Mouse (Mus musculus): ENCODE results near the gene Otulin. TPM values are rescaled to one million over a fixed set of nuclear protein-coding genes. Genes with fewer than 3 reads are reported as not detected.

Gene Otulin
- polyA plus RNA-seq, 1 experiment: 26.0 TPM

DNA sequence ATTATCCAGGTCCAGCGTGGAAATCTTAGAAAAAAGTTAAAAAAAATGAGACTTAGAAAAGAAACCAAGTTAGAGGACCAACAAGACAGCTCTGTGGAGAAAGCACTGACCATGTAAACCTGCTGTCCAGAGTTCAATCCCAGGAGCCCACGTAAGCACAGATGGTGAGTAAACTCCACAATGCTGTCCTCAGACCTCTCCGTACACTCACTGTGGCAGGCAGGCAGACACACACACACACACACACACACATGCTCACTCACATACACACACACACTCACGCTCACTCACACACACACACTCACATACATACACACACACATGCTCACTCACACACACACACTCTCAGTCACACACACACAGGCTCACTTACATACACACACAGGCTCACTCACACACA, 17.2 kb downstream of the Otulin start:
- DNase-seq (ENCODE audit: low spot score): no peak

DNA sequence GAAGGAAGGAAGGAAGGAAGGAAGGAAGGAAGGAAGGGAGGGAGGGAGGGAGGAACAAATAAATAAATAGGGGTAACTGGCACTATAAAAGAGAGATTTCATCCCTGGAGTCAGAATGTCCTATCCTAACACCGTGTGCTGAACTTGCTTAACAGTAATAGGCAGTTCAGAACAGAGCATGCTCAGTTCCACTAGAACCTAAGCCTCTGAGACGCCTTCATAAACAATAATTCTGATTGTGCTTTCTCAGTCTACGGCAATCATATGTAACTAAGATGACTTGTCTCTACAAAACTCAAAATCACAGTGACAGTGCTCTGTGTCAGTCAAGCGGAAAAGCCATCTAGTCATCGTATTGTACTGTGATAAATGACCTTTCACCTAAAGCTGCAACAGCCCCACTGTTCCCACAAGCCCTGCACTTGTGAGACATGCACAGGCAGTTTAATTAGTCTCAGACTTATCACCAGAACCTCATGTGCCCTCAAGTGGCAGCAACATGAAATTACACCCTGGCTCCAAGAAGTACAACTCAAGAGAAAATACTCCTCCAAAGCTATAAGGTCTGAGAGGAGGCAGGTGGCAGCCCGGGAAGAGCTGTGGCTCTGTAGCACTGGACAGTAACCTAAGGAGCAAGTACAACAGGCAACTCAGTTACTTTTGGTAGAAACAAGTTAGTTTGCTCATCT, 17.8 kb downstream of the Otulin start:
- DNase-seq (ENCODE audit: low spot score): no peak

DNA sequence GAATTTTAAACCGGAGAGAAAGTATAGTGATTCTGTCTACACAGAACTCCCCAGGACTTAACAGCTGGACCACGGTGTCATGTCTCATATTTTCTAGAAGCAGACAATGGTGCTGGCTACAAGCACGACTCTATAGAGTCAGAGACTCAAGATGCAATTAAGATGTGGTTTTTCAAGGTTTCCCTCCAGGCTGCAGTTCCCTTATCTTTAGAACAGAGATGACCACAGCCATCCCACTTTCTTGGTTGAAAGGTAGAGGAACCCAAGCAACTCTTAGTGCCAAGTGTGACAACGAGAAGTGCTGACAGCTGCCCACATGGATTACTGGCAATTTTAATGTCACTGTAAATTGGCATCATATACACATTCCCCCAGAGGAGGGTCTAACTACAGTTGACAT, 20.9 kb downstream of the Otulin start:
- DNase-seq (ENCODE audit: low spot score): no peak

DNA sequence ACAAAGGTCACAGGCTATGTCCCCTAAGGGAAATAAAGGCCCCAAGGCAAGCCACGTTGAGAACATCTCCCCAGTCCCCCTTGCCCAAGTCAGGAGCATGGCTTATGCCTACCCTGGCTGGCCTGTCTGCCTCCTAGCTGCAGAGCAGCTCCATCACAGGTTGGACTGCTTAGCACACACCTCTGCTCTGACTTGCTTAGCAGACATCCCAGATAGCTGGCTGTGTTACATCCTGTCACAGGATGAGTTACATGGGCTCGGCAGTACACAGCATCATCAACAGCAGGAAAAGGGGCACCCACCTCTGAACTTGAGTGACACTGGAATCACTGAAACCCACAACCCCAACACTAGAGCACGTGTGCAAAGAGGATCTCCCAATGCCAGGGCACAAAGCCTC, 25.2 kb downstream of the Otulin start:
- no peak for DNase-seq (ENCODE audit: low spot score)

DNA sequence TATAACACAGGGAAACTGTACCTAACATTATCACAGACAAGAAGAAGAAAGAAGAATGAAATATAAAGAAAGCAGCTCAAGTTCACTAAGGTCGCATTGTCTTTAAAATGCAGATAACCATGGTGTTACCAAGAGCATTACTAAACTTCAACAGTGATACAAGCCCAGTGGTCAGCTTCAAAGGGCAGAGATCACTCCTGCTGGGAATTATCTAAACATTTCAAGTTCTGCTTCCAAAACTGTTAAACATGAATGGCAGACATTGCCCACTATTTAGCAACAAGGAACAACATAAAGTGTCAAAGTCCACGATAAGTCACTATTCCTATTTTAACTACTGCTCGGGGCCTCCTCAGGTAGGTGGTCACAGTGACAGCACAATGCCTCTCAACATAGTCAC, 25.9 kb downstream of the Otulin start:
- DNase-seq (ENCODE audit: low spot score): no peak

DNA sequence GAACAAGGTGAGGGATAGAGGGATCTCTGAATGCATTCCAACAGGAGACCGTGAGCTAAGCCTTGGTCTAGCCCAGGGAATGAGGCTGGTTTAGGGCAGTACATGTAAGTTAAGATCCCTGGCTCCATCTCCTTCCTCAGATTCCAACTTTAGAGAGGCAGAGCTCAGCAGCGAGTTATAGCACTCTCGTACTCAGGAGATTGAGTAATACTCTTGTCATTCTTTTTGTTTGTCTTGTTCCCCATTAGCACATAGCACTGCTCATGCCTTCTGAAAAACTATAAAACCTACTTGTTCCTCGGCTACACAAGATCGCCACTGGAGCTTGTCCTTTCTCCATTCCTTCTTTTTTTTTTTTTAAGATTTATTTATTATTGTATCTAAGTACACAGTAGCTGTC, 30.0 kb downstream of the Otulin start:
- DNase-seq (ENCODE audit: low spot score): no peak

DNA sequence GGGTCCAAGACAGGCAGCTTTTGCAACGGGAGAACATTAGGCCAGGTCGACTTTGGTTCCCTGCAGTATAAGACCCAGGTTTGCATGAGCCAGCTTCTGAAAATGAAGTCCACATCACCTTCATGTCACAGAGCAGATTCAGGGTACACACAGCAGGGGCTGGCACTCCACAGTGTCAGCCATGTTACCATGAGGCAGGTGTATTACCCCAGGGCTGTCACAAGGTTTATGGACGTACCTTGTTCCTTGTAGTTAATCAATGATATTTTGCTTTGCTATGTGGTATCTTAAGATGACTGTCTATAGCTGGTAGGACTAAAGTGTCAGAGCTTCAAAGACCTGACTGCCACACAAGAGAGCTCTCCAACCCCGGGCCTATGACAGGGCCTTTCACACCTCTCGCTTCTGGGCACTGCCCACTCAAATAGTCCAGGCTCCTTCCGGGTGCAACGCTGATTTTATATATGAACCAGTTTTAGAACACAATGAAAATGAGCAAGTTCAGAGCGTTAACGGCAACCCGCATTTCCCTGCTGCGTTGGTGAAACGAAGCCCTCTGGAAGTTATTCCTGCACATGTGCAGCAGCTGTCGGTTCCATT, 31.6 kb downstream of the Otulin start:
- DNase-seq (ENCODE audit: low spot score): no peak

DNA sequence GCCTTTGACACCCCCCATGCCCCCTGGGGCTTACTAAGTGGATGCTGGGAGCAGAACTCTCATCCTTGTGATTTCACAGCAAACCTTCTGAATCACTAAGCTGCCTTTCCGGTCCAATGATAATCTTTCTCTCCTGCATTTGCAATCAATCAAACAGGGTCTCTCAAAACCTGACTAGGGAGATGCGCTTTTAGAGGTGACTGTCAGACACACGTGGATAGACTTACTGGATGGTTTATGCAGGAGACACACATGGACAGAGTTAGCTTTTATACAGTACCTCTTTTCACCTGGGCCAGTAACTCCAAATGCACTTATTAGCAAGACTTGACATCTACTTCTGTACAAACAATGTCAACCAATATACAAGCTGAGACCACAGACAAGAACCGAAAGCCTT, 33.0 kb downstream of the Otulin start:
- no peak for DNase-seq (ENCODE audit: low spot score)

DNA sequence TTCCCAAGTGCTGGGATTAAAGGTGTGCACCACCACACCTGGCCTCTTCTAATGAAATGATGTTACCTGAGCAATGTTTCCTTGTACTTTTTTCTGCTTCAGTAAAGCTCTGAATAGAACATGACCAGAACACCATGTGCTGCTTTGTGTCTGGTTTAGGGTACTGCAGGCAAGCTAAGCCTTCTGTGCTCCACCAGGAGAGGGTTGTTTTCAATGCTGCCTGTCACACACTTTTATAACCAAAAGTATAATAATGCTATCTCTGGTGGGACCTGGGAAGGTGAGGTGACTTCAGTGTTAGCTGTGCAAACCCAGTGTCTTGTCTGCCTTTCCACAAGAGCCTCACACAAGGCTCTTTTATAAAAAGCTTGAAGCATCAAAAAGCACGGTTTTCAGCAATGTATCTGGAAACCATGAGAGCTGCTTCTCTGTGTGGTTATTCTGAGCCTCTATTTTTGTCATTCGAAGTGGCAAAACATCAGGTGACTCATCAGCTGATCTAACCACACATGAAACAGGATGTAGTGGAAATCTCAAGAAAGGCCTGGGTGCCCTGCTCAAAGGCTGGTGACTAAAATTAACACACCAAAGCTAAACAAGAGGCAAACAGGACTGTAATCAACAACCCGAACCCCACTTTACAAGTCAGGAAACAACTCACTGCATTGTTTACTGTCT, 33.9 kb downstream of the Otulin start:
- DNase-seq (ENCODE audit: low spot score): no peak

DNA sequence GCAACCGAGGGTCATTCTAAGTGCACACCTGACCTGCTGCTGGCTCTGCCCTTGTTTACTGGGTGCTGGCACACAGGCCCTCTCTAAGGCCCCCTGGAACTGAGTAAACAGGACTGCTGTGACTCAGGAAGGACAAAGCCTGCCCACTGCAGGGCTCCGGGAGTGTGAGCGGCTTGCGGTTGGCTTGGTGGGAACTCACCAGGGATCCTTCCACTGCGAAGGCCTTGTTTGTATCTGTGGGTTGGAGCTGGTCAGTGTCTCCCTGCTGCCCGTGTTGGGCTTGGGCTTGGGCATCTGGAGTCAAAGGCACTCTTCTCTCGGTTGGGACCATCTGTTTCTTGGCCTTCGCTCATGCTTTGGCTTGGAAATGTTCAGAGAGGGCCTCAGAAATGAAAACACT, 34.9 kb downstream of the Otulin start:
- no peak for DNase-seq (ENCODE audit: low spot score)

DNA sequence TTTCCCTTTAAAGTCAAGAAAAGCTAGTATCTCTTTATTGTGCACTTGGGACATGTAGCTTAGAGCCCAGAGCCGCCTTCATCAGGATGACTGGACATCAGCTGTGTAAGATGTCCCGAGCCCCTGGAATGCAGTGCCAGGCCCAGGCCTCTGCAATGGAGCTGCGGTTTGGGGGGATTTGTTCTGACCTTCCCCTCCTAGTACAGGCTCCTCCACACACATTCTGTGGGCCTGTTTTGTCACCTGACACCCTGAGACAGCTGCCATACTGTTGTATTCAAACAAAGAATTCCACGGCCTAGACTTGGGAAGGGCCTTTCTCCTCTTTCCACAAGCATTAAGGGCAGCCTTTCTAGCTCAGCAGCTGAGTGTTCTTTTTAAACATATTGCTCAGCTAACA, 35.5 kb downstream of the Otulin start:
- DNase-seq (ENCODE audit: low spot score): no peak

DNA sequence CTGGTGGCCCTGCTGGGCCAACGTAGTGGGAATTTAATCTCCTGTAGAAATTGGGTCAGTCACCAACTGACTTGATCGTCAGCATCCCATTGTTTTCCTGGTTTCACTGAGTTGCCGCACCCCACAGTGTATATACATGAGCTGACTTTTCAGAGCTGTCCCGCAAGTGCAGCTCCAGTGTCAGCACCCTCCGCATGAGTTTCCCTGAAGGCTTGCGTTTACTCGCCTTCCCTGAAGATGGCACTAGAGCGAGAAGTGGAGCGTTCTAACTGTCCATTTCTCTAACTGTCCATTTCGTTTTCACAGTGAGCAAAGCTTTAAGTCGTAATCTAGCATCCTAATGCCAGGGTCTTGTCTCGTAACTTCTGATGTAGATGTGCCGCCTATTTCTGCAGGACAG, 36.8 kb downstream of the Otulin start:
- no peak for DNase-seq (ENCODE audit: low spot score)

DNA sequence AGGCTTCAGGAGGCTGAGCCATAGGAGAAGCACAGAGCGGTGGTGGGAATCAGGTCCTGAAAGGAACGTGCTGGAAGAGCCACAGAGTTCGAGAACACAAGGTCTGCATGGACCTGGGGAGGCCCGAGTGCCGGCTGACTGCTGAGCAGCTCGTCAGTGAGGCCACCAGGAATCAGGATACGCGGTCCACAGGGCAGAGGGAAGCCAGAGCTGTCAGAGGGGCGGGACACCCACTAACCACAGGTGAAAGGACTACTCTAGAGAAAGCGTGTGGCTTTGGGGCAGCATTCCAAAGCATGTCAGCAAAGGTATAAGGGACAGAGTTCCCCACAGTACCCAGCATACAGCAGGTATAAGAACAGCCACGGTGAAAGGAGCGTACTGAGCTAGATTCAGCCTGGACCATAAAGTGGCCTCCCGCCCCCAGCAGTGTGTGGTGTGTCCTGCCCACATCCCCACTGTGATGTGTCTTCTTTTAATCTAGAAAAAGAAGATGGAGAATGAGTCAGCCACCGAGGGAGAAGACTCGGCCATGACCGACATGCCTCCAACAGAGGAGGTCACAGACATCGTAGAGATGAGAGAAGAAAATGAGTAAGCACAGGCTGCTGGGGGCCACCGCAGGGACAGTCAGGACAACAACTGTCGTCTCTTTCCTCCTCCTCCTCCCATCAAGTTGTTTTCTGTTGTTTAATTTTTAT, 37.7 kb downstream of the Otulin start:
- no peak for DNase-seq (ENCODE audit: low spot score)

DNA sequence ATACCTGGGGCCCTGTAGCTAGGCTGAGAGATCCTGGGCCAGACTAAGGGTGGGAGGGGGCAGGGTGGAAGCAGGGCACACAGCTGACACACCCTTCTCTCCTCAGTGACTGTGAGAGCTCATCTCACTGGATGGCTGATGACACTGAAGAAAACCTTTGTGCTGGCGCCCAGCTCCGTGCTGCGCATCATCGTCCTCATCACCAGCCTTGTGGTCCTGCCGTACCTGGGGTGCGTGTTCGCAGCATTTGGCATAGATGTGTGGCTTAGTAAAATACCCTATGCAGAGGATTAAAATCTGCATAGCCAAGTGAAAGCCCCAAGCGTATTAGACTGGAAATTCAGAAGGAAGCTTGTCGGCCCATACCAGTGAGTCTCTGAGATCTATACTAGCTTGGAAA, 39.7 kb downstream of the Otulin start:
- DNase-seq (ENCODE audit: low spot score): no peak

DNA sequence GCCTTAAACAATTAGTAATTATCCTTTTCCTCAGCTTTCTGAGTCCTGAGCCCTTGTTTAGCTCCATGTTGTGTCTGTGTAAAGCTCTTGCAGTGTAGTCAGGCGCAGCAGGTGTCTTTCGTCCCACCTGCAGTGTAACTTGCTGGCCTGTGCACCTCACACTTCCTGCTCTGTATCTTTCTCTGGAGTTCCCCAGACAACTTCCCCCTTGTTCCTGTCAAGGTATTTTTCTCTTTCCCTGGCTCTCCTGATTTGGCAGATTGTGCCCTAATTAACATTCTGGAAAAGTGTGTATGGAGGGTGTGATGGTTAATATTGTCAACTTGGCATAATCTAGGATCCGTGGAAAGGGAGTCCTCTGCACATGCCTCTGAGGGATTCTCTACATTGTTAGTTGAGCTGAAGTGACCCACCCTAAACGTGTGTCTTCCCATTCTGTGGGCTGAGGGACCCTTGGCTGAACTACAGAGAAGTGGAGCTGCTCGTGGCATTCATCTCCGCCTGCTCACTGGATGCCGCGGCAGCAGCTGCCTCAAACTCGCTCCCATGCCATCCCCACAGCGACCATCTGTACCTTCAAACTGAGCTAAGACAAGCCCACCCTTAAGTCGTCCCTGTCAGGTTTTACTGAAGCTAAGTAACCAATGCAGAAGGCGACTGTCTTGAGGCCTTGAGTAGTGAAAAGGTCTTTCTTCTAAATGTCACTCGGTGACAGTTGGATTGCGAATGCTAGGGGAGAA, 42.2 kb downstream of the Otulin start:
- DNase-seq (ENCODE audit: low spot score): no peak

DNA sequence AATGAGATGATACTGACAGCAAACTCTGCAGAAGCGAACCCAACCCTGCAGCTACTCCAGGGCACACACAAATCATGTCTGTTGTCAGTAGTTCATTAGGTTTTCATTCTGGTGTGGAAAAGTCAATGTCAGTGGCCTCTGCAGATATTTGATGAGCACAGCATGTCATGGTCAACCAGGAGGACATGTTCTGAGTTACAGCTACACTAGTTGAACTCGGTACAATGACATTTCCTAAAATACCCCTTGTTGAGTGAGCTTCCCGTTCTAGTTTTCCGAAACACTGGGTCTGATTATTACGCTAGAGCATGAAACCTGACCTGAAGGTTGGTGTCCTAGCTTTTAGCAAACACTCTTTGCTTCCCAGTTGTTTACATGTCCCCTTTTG, 44.4 kb downstream of the Otulin start:
- no peak for DNase-seq (ENCODE audit: low spot score)

DNA sequence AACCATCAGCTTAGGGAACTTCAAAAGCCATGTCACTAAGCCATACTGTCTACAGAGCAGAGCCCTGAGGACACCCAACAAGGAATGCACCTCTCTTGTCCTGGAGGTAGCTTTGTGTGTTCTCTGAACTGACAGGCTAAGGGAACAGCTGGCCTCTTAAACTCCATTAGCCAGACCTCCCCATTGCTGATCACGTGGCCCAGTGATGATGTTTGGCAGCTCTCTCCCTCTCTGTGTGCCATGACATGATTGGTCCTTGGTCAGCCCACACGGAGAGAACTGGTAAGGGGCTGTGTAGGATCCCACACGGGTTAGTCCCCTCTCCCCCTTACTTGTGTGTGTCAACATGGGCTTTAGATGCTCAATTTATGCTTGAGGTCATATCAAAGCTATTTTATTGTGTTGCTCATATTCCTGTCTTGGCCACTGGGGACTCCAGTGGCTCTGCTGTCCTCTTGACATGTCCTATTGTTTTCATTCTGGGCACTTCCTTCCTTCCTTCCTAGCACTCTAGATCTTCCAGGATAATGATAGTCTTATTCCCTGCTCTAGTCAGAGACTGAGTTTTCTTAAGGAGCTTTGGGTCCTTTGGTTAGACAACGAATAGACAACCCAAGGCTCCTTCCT, 44.9 kb downstream of the Otulin start:
- no peak for DNase-seq (ENCODE audit: low spot score)

DNA sequence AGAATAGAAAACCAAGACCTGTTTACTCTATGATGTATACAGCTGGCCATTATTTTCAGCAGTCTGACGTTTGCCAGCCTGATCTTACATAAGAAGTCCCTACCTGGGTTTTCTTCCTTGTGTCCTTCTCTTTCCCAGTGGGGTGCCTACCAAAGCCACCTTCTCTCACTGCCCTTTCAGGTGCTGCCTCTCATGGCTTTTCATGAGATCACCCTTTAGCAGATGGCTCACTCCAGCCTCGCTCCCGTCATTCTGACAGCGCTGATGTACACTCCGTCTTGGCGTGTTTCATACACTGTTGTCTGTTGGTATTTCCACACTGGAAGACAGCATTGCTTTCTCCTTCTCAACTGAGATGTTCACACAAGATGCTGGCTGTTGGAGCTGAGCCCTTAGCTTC, 46.9 kb downstream of the Otulin start:
- DNase-seq (ENCODE audit: low spot score): no peak

DNA sequence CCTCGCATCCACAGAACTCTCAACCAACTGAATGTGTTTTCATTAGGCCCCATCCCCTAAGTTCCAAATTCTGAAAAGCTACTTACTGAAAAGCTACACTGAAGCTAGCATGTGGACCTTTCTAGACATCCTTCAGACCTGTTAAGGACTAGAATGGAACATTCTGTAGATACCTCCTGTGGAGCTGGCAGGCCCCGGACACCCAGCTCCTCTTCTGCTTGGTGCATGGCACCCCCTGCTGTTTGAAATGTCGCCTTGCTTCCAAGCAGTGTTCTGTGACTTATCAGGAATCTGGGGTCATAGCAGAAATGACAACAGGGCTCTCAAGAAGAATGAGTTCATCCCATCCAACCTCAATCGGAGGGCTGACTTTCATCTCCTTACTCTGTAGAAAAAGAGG, 47.5 kb downstream of the Otulin start:
- DNase-seq (ENCODE audit: low spot score): no peak

DNA sequence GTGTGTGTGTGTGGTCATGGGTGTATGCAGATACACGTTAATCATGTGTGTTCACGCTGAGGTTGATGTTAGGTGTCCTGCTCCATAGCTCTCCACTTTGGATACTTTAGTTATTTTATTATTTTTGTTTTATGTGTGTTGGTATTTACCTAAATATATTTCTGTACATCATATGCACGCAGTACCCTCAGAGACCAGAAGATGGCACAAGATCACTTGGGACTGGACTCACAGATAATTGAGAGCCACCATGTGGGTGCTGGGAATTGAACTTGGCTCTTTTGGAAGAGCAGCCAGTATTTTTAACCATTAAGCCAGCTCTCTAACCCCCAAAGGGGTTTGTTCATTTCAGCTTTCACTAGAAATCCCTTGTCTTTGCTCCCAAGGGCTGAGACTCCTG, 48.1 kb downstream of the Otulin start:
- DNase-seq (ENCODE audit: low spot score): no peak

DNA sequence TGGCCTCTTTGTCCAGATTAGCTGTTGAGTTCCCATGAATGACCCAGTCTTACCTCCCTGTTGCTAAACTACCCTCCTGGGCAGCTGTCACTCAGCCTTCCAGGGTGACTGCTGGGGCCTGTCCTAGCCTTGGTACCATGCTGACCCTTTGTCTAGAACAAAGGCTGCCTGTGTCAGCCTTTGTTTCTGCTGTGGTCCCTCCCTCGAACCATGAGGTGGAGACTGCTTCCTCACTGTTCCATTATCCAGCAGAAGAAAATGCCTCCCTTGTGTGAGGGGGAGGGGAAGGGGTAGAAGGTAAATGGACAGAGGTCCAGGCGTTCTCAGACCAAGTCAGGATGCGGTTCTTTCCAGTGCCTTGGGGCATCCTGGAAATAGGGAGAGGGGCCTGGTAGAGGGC, 48.9 kb downstream of the Otulin start:
- DNase-seq (ENCODE audit: low spot score): no peak

DNA sequence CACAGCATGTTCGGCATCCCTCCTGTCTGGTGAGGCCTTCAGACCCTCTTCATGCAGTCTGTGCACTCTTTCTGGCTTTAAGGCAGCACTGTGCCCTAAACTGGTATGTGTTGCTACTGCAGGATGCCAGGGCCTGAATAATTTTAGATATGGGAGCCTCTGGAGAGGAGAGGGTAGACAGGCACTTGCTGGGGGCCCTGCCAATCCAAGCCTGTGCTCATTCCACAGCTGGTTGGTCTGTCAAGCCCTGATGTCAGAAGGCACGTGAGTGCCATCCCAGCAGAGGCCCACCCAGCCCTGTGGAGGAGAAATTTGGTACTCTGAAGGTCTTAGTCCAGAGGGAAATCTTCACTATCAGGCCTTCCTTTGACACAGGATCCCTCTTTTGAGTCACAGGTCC, 49.7 kb downstream of the Otulin start:
- no peak for DNase-seq (ENCODE audit: low spot score)
